Mouse (Mus musculus): ENCODE results near the gene Angptl1. TPM values are rescaled to one million over a fixed set of nuclear protein-coding genes. Genes with fewer than 3 reads are reported as not detected.

The Angptl1 gene
- total and polyA plus RNA-seq, 3 experiments: 0.22 TPM; not detected in 2

DNA sequence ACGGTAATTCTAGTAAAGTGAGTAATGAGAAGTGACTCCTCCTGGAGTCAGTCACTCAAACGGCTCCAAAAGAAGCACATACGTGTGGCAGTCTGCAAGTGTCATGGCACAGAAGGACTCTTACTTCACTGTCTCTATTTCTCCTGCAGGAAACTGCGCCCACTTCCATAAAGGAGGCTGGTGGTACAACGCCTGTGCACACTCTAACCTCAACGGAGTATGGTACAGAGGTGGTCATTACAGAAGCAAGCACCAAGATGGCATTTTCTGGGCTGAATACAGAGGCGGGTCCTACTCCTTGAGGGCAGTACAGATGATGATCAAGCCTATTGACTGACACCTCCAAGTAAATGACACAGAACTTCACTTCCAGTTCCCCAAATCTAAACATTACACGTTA is 21.9 kb downstream of the Angptl1 start:
- no peaks in the 10 kb centered on the region for H3K27me3 ChIP-seq (ENCODE audit: insufficient read depth, low read length)
- H3K4me3 ChIP-seq (ENCODE audit: low read depth, low read length): no peak overlapping the region
- ATAC-seq (ENCODE audit: extremely low read depth, insufficient number of reproducible peaks, low FRiP score, poor library complexity, severe bottlenecking) (no peak), DNase-seq (ENCODE audit: low spot score) (no peak)
- no peaks in the 10 kb centered on the region for H3K36me3 ChIP-seq (replicated peaks)
- TF ChIP-seq GATA2 (IDR thresholded peaks at IDR 0.05; ENCODE audit: borderline replicate concordance, low read depth, low read length) (no peak), GATA1 (IDR thresholded peaks at IDR 0.05; ENCODE audit: borderline replicate concordance, low read length) (no peak), CTCF (IDR thresholded peaks at IDR 0.05; ENCODE audit: low read depth, low read length) (no peak), POLR2AphosphoS5 (IDR thresholded peaks at IDR 0.05; ENCODE audit: insufficient replicate concordance, low read depth, low read length) (no peak), TAL1 (conservative IDR thresholded peaks at IDR 0.05; ENCODE audit: low read depth, low read length) (no peak)
- peaks cover 45% of the 10 kb centered on the region for H3K4me1 ChIP-seq (ENCODE audit: insufficient read depth, low read depth, low read length)
- no peaks in the 10 kb centered on the region for H3K9me3 ChIP-seq (replicated peaks)

GRCm38 (mm10) chr1:156861475-156862043 is 23.2 kb downstream of the Angptl1 start:
- DNase-seq (ENCODE audit: low spot score) (no peak), ATAC-seq (ENCODE audit: extremely low read depth, insufficient number of reproducible peaks, low FRiP score, poor library complexity, severe bottlenecking) (peak; percentile 84)
- H3K4me3 ChIP-seq (ENCODE audit: low read depth, low read length): no peak overlapping the region; the same call in 1 of the 2 replicates
- TF ChIP-seq CTCF (IDR thresholded peaks at IDR 0.05; ENCODE audit: low read depth, low read length) (0 out of 2 replicates have a peak, but pooled peaks have one; percentile 15), TAL1 (conservative IDR thresholded peaks at IDR 0.05; ENCODE audit: low read depth, low read length) (no peak)
- no peaks in the 10 kb centered on the region for H3K36me3 ChIP-seq (replicated peaks)
- H3K27me3 ChIP-seq (ENCODE audit: insufficient read depth, low read length): no peaks in the 10 kb centered on the region
- no peaks in the 10 kb centered on the region for H3K9me3 ChIP-seq (replicated peaks)
- peaks cover 33% of the 10 kb centered on the region for H3K4me1 ChIP-seq (ENCODE audit: insufficient read depth, low read depth, low read length)

- Histone ChIP-seq H3K36me3 (replicated peaks) (no peaks in the 10 kb centered on the region), H3K27me3 (ENCODE audit: insufficient read depth, low read length) (no peaks in the 10 kb centered on the region), H3K4me3 (ENCODE audit: low read depth, low read length) (no peak overlapping the region), H3K9me3 (replicated peaks) (no peaks in the 10 kb centered on the region), H3K4me1 (ENCODE audit: insufficient read depth, low read depth, low read length) (peaks cover 41% of the 10 kb centered on the region)
- TF ChIP-seq POLR2AphosphoS5 (IDR thresholded peaks at IDR 0.05; ENCODE audit: insufficient replicate concordance, low read depth, low read length) (no peak), GATA2 (IDR thresholded peaks at IDR 0.05; ENCODE audit: borderline replicate concordance, low read depth, low read length) (no peak), CTCF (IDR thresholded peaks at IDR 0.05; ENCODE audit: low read depth, low read length) (no peak), GATA1 (IDR thresholded peaks at IDR 0.05; ENCODE audit: borderline replicate concordance, low read length) (no peak)
- ATAC-seq (ENCODE audit: extremely low read depth, insufficient number of reproducible peaks, low FRiP score, poor library complexity, severe bottlenecking) (no peak), DNase-seq (ENCODE audit: low spot score) (no peak)
These were observed 25.4 kb downstream of the Angptl1 start for GRCm38 (mm10) chr1:156863726-156864125.

DNA sequence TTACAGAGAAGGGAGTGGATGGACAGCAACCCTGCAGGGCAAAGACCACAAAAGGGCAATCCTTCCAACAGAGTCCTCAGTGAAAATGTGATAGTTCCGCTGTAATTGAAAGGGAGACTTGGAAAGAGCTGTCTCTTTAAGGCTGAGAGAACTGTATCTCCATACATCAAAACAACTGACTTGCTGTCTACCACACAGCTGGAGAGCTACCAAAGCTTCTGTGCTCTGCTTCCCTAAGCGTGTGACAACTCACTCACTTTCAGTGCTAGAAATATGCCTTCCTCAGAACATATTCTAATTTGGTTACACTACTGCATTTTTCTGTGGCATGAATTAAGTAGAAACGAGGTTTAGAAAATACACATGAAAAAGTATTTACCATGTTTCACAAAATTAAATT is 25.9 kb downstream of the Angptl1 start:
- H3K4me1 ChIP-seq (ENCODE audit: insufficient read depth, low read depth, low read length): peaks cover 39% of the 10 kb centered on the region
- ATAC-seq (ENCODE audit: extremely low read depth, insufficient number of reproducible peaks, low FRiP score, poor library complexity, severe bottlenecking): no peak
- no peak for DNase-seq (ENCODE audit: low spot score)
- H3K36me3 ChIP-seq (replicated peaks): no peaks in the 10 kb centered on the region
- no peak overlapping the region for H3K4me3 ChIP-seq (ENCODE audit: low read depth, low read length)
- TF ChIP-seq CTCF (IDR thresholded peaks at IDR 0.05; ENCODE audit: low read depth, low read length) (no peak), TAL1 (conservative IDR thresholded peaks at IDR 0.05; ENCODE audit: low read depth, low read length) (no peak), POLR2AphosphoS5 (IDR thresholded peaks at IDR 0.05; ENCODE audit: insufficient replicate concordance, low read depth, low read length) (no peak)
- no peaks in the 10 kb centered on the region for H3K9me3 ChIP-seq (replicated peaks)
- H3K27me3 ChIP-seq (ENCODE audit: insufficient read depth, low read length): no peaks in the 10 kb centered on the region

- TF ChIP-seq POLR2AphosphoS5 (IDR thresholded peaks at IDR 0.05; ENCODE audit: insufficient replicate concordance, low read depth, low read length) (no peak), TAL1 (conservative IDR thresholded peaks at IDR 0.05; ENCODE audit: low read depth, low read length) (no peak), GATA1 (IDR thresholded peaks at IDR 0.05; ENCODE audit: borderline replicate concordance, low read length) (no peak), GATA2 (IDR thresholded peaks at IDR 0.05; ENCODE audit: borderline replicate concordance, low read depth, low read length) (no peak), CTCF (IDR thresholded peaks at IDR 0.05; ENCODE audit: low read depth, low read length) (no peak)
- H3K4me1 ChIP-seq (ENCODE audit: insufficient read depth, low read depth, low read length): peaks cover 40% of the 10 kb centered on the region
- no peaks in the 10 kb centered on the region for H3K27me3 ChIP-seq (ENCODE audit: insufficient read depth, low read length)
- ATAC-seq (ENCODE audit: extremely low read depth, insufficient number of reproducible peaks, low FRiP score, poor library complexity, severe bottlenecking) (peak; percentile 79), DNase-seq (ENCODE audit: low spot score) (no peak)
- no peaks in the 10 kb centered on the region for H3K9me3 ChIP-seq (replicated peaks)
- H3K4me3 ChIP-seq (ENCODE audit: low read depth, low read length): no peak overlapping the region; the same call in 1 of the 2 replicates
- no peaks in the 10 kb centered on the region for H3K36me3 ChIP-seq (replicated peaks)
These were observed 31.7 kb downstream of the Angptl1 start for GRCm38 (mm10) chr1:156870028-156870427.

- Histone ChIP-seq H3K4me1 (ENCODE audit: insufficient read depth, low read depth, low read length) (peaks cover 40% of the 10 kb centered on the region), H3K4me3 (ENCODE audit: low read depth, low read length) (no peak overlapping the region), H3K27me3 (ENCODE audit: insufficient read depth, low read length) (no peaks in the 10 kb centered on the region), H3K36me3 (replicated peaks) (no peaks in the 10 kb centered on the region), H3K9me3 (replicated peaks) (no peaks in the 10 kb centered on the region)
- no peak for TF ChIP-seq TAL1 (conservative IDR thresholded peaks at IDR 0.05; ENCODE audit: low read depth, low read length)
- no peak for TF ChIP-seq POLR2AphosphoS5 (IDR thresholded peaks at IDR 0.05; ENCODE audit: insufficient replicate concordance, low read depth, low read length)
- TF ChIP-seq GATA1 (IDR thresholded peaks at IDR 0.05; ENCODE audit: borderline replicate concordance, low read length): no peak
- no peak for TF ChIP-seq GATA2 (IDR thresholded peaks at IDR 0.05; ENCODE audit: borderline replicate concordance, low read depth, low read length)
- no peak for TF ChIP-seq CTCF (IDR thresholded peaks at IDR 0.05; ENCODE audit: low read depth, low read length)
- DNase-seq (ENCODE audit: low spot score) (no peak), ATAC-seq (ENCODE audit: extremely low read depth, insufficient number of reproducible peaks, low FRiP score, poor library complexity, severe bottlenecking) (peak; percentile 34; the same call in 1 of the 2 replicates)
These were observed 32.3 kb downstream of the Angptl1 start for GRCm38 (mm10) chr1:156870616-156871015.

All from G1E (cell line).